Mouse (Mus musculus): Measurements from ENCODE around the gene Slc29a1. TPM values are rescaled to one million over a fixed set of nuclear protein-coding genes. Genes with fewer than 3 reads are reported as not detected.

The Slc29a1 gene
- polyA plus RNA-seq, 1 experiment: 109 TPM

DNA sequence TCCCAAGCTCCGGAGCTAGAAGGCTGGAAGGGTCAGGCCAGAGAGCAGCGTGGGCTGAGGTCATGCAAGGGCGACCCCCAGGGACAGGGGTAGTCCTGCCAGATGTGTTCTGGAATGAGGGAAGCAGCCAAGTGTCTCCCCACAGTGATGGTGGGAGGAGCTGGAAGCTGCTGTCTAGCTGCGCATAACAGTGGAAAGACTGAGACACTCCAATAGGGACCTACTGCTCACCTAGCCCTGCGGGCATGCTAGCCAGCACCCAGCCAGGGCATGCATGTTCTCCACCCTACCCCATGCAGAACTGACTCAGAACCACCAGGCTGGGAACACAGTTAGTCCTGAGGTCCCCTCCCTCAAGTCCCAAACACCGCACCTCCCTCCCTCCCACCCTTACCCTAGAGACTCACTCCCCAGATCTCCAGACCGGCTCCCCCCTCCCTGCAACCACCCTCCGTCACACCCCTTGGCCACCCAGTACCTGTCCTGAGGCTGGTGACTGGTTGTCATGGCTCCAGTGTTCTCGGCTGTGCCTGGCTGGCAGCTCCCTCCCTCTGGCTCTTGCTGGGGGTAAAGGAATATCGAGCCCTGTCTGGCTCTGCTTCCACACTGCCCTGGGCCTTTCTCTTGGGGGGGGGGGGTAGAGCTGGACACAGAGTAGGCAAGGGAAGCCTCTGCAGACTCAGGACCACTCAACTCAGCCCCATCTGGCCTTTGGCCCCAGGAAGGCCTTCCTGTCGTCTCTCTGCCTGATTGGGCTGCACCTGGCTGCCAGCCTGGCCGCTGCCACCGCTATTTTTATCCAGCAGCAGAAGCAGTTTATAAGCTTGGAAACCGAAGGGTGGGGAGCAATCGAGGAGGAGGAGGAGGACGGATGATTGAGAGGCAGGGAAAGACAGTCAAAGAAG lies 7.5 kb downstream of the Slc29a1 start:
- 58% methylated on average over 16 of the region's 16 CpGs for WGBS
- Histone ChIP-seq H3K27ac (ENCODE audit: control insufficient read depth, insufficient read depth, low read depth, low read length, poor library complexity) (peak overlapping the region; percentile 47; the same call in 1 of the 2 replicates), H3K4me1 (ENCODE audit: control insufficient read depth, insufficient read depth, low read length) (peaks cover 1% of the 10 kb centered on the region), H3K4me3 (replicated peaks; ENCODE audit: control insufficient read depth, low read depth, low read length) (peak overlapping the region; percentile 8)
- TF ChIP-seq CTCF (IDR thresholded peaks at IDR 0.05; ENCODE audit: control insufficient read depth, insufficient read depth, low read length): no peak
- TF ChIP-seq POLR2A (IDR thresholded peaks at IDR 0.05; ENCODE audit: borderline replicate concordance, control insufficient read depth, low read depth, low read length): no peak

DNA sequence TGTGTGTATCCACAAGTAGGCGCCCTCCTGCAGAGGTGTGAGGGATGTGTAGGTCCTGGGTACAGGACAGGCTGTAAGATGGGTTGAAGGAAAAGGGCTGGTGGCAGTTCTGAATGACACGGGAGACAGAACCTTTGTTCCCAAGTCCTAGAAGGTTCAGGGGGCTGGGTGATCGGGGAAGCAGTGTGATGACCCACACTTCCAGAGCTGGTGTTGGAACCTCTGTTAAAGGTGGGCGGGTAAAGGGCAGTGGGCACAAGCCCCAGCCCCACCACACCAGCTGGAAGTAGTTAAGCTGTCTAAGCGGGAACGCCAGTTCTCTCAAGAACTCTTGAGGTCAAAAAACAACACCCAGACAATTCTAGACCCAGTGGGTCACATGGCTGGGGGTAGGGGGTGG lies 9.0 kb downstream of the Slc29a1 start:
- Histone ChIP-seq H3K4me1 (ENCODE audit: control insufficient read depth, insufficient read depth, low read length) (peaks cover 5% of the 10 kb centered on the region), H3K27ac (ENCODE audit: control insufficient read depth, insufficient read depth, low read depth, low read length, poor library complexity) (no peak overlapping the region), H3K4me3 (replicated peaks; ENCODE audit: control insufficient read depth, low read depth, low read length) (no peak overlapping the region)
- 86% methylated on average over 6 of the region's 6 CpGs for WGBS
- TF ChIP-seq CTCF (IDR thresholded peaks at IDR 0.05; ENCODE audit: control insufficient read depth, insufficient read depth, low read length) (no peak), POLR2A (IDR thresholded peaks at IDR 0.05; ENCODE audit: borderline replicate concordance, control insufficient read depth, low read depth, low read length) (no peak)

DNA sequence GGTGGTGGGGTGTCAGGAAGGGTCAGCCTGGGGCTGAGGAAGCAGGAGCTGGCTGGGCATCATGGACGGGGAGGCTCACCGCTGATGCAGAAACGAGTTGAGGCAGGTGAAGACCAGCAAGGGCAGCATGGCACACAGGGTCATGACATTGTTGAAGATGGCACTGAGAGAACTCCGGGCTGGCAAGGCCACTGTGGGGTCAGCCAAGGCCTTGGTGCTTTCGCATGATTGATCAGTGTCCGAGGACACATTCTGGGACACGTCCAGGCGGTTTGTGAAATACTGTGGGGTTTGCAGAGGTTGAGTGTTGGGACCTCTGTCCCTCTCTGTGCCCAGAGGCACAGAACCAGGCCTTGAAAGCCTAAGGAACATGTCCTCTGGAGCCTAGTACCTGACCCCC lies 9.6 kb downstream of the Slc29a1 start:
- TF ChIP-seq CTCF (IDR thresholded peaks at IDR 0.05; ENCODE audit: control insufficient read depth, insufficient read depth, low read length) (no peak), POLR2A (IDR thresholded peaks at IDR 0.05; ENCODE audit: borderline replicate concordance, control insufficient read depth, low read depth, low read length) (no peak)
- WGBS: 88% methylated on average over 8 of the region's 8 CpGs
- Histone ChIP-seq H3K4me3 (replicated peaks; ENCODE audit: control insufficient read depth, low read depth, low read length) (no peak overlapping the region), H3K27ac (ENCODE audit: control insufficient read depth, insufficient read depth, low read depth, low read length, poor library complexity) (no peak overlapping the region), H3K4me1 (ENCODE audit: control insufficient read depth, insufficient read depth, low read length) (peaks cover 4% of the 10 kb centered on the region)

DNA sequence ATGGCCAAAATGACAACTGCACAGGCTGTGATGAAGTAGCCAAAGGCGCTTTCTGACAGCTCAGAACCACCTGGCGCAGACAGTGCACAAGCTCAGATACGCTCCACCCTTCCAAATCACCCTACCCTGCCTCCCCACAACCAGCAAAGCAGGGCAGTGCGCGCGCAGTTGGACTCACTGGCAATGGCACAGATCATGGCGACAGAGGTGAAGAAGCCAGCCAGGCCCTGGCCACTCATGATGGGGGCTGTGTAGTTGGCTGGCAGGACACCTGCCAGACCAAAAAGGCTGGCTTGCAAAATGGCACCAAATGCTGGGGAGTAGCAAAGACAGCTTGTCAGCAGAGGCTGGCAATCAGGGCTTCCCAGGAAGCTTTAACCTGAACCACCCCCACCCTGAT lies 10.2 kb downstream of the Slc29a1 start:
- WGBS: 98% methylated on average over 7 of the region's 7 CpGs
- Histone ChIP-seq H3K27ac (ENCODE audit: control insufficient read depth, insufficient read depth, low read depth, low read length, poor library complexity) (no peak overlapping the region), H3K4me1 (ENCODE audit: control insufficient read depth, insufficient read depth, low read length) (peaks cover 5% of the 10 kb centered on the region), H3K4me3 (replicated peaks; ENCODE audit: control insufficient read depth, low read depth, low read length) (no peak overlapping the region)
- TF ChIP-seq CTCF (IDR thresholded peaks at IDR 0.05; ENCODE audit: control insufficient read depth, insufficient read depth, low read length) (no peak), POLR2A (IDR thresholded peaks at IDR 0.05; ENCODE audit: borderline replicate concordance, control insufficient read depth, low read depth, low read length) (no peak)

DNA sequence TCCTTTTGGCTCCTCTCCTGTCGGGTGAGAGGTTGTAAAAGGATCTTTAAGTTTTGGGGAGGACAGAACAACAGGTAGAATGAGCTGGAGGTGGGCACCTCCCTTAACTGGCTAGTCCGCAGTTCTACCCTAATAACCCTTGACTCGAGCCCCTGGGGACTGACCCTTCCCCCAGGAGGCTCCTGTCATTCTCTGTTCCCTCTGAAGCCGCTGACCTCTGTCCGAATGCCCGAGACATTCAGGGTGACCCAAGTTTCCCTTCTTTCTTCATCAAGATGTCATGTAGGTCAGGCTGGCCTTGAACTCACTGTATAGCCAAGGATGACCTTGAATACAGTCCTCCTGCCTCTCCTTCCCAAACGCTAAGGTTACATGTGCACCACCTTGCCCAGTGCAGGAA lies 11.0 kb downstream of the Slc29a1 start:
- 89% methylated on average over 7 of the region's 7 CpGs for WGBS
- TF ChIP-seq POLR2A (IDR thresholded peaks at IDR 0.05; ENCODE audit: borderline replicate concordance, control insufficient read depth, low read depth, low read length) (no peak), CTCF (IDR thresholded peaks at IDR 0.05; ENCODE audit: control insufficient read depth, insufficient read depth, low read length) (no peak)
- Histone ChIP-seq H3K27ac (ENCODE audit: control insufficient read depth, insufficient read depth, low read depth, low read length, poor library complexity) (no peak overlapping the region), H3K4me1 (ENCODE audit: control insufficient read depth, insufficient read depth, low read length) (peaks cover 7% of the 10 kb centered on the region), H3K4me3 (replicated peaks; ENCODE audit: control insufficient read depth, low read depth, low read length) (no peak overlapping the region)

DNA sequence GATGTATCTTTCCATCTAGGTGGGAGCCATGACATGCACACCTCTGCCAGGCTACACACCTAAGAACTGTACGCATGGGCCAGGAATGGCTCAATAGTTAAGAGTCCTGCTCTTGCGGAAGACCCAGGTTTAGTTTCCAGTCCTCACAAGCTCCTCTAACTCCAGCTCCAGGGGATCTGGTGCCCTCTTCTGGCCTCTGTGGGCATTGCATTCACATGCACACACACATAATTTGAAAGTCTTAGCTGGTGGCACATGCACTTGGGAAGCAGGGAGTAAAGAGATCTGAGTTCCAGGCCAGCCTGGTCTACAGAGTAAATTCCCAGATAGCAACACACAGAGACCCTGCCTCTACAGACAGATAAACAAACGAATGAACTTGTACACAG lies 13.0 kb downstream of the Slc29a1 start:
- H3K4me1 ChIP-seq (ENCODE audit: control insufficient read depth, insufficient read depth, low read length): peaks cover 14% of the 10 kb centered on the region
- peak; percentile 45 for TF ChIP-seq CTCF (IDR thresholded peaks at IDR 0.05; ENCODE audit: control insufficient read depth, insufficient read depth, low read length)
- no peak for TF ChIP-seq POLR2A (IDR thresholded peaks at IDR 0.05; ENCODE audit: borderline replicate concordance, control insufficient read depth, low read depth, low read length)
- 93% methylated on average over 3 of the region's 3 CpGs for WGBS
- no peak overlapping the region for H3K4me3 ChIP-seq (replicated peaks; ENCODE audit: control insufficient read depth, low read depth, low read length)
- H3K27ac ChIP-seq (ENCODE audit: control insufficient read depth, insufficient read depth, low read depth, low read length, poor library complexity): no peak overlapping the region

DNA sequence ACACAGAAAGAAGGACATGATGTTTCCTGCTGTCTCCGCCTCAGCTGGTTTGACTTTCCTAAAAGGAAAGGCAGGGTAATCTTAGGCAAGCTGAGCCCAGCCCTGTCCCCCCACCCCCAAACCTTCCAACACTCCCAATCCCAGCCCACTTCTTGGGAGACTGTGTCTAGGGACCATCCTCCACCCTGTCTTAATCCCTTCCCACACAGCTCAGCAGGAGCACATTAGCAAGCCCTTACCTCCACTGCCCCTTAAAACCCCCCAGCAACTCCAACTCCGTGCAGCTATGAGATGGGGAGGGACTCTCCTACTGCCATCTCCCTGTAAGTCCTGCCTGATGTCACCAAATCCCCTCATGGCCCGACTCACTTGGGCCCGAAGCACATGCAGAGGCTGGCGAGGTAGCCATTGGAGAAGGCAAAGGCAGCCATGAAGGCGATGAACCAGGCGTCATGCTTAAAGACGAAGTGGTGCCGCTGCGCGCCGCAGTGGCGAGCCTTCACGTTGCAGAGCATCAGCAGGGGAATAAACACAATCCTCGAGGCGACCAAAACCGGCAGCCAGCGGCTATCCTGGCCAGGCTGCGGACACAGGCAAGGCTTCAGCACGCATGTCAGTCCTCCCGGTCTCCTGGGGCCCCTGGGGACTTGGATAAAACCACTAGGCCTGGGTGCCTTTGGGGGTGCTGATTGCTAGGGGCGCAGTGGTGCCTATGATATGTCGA lies 13.5 kb downstream of the Slc29a1 start:
- Histone ChIP-seq H3K4me1 (ENCODE audit: control insufficient read depth, insufficient read depth, low read length) (peaks cover 14% of the 10 kb centered on the region), H3K27ac (ENCODE audit: control insufficient read depth, insufficient read depth, low read depth, low read length, poor library complexity) (peak overlapping the region; percentile 38), H3K4me3 (replicated peaks; ENCODE audit: control insufficient read depth, low read depth, low read length) (no peak overlapping the region)
- 90% methylated on average over 23 of the region's 23 CpGs for WGBS
- no peak for TF ChIP-seq CTCF (IDR thresholded peaks at IDR 0.05; ENCODE audit: control insufficient read depth, insufficient read depth, low read length)
- no peak; the same call in 1 of the 2 replicates for TF ChIP-seq POLR2A (IDR thresholded peaks at IDR 0.05; ENCODE audit: borderline replicate concordance, control insufficient read depth, low read depth, low read length)

DNA sequence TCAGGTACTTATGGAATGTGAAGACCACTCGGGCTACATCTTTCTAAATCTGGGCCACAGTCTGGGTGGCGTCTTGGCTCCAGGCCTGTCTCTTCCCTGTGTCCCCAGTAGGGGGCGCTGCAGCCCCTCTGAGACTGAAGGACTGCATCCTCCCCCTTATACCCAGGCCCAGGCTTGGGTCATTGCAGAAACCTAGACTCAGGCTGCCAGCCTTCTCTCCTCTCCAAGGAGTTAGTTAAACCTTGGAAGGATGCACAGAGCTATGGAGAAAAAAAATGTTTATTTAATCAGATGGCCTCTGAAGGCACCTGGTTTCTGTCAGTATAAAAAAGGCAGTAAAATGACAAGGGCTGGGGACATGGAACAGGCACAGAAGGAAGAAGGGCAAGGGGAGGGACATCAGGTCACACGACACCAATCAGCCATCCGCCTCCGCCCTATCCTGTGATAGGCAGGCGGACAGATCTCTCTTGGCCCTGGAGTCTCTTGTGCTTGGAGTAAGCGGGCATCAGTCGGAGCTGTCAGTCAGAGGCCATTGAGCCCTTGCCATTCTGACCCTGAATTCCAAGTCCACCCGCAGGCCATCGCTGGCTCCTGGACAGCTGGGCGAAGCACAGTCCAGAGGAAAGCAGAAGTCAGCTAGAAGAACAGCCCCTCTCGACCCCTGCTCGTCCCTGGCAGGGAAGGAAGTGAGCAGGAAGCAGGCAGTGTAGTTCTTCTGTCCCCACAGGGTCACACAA lies 14.3 kb downstream of the Slc29a1 start:
- Histone ChIP-seq H3K4me1 (ENCODE audit: control insufficient read depth, insufficient read depth, low read length) (peaks cover 16% of the 10 kb centered on the region), H3K4me3 (replicated peaks; ENCODE audit: control insufficient read depth, low read depth, low read length) (peak overlapping the region; percentile 8), H3K27ac (ENCODE audit: control insufficient read depth, insufficient read depth, low read depth, low read length, poor library complexity) (peak overlapping the region; percentile 83)
- TF ChIP-seq CTCF (IDR thresholded peaks at IDR 0.05; ENCODE audit: control insufficient read depth, insufficient read depth, low read length) (peak; percentile 86), POLR2A (IDR thresholded peaks at IDR 0.05; ENCODE audit: borderline replicate concordance, control insufficient read depth, low read depth, low read length) (0 out of 2 replicates have a peak, but pooled peaks have one; percentile 33)
- WGBS: 32% methylated on average over 14 of the region's 14 CpGs

Measured in bone marrow, adult 2 months (tissue).